Mouse (Mus musculus) T-helper 1 cell (primary cell): ENCODE results near the gene Syndig1l.

ENCODE experiments used
- in situ Hi-C: fragments of 300-600 bp; cut with MboI, MseI; formaldehyde crosslinking; loops from one replicate; pipeline ENCODE4 v1.15.1; 2025; ENCODE audit warnings: high pct_unique_total_duplicates

Syndig1l gene

DNA sequence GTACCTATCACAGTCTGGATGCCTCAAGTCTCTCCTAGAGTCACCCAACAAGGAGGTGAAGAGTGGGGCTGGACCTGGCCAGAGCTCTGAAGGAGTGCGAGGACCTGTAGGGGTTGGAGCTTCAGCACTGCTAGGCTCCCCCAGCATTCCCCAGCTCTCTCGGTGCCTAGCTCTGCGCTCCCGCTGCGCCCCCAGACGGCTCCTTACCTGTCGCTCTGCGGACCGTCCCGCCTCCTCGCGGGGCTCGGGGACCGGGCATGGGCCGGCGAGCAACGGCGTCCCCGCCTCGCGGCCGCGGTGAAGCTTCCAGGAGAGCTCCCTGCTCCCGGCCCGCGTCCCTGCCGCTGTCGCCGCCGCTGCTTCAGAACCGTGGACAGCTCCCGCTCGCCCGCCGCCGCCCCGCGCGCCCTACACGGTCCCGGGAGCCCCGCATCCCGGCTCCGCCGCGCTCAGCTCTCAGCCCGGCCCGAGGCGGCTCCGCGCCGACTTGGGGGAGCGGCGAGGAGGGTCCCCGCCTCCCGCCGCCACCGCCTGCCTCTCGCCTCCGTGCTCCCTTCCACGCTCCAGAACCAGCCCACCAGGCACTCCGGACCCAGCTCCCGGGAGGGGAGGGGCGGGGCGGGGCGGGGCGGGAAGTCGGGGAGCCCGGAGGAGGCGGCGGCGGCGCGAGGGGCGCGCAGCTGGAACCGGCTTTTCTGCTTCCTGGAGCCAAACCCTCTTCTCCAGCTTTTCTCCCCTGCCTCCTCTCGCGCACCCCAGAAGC is at the start of gene Syndig1l:
Gene Syndig1l, minus strand, starts transcription at position 513 of the 763 bp plus-strand sequence.
- in situ Hi-C loops, result no loop called here

DNA sequence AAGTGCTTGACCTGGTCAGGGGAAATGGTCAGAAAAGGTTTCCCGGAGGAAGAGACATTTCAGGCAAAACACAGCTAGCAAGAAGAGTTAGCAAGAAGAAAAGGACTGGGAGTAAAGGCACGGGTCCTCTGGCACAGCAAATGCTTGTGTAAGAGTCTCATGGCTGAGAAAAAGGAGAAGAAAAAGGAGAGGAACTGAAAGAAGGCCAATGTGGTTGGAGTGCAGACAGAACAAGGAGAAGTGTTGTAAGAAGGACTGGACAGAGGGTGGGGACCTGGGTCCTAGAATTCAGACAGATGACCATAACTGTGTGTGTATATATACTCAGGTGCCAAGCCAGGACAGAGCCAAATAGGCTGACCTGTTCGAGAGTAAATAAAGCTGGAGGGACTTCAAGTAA is 49.5 kb upstream of the Syndig1l start:
- in situ Hi-C loops, result no loop called here

DNA sequence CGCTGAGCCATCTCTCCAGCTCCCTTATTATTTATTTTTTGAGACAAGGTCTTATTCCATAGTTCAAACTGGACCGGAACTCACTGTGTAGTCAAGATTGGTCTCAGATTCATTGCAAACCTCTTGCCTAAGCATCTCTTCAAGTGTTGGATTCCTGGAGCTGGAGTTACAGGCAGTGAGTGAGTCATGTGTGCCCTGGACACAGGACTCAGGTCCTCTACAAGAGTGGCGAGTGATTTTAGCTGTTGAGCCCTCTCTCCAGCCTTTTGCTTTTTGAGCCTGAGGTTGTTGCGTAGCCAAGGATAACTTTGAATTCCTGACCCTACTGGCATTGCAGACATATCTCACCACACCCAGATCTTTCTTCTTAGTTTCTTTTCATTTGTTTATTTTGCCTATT is 47.1 kb upstream of the Syndig1l start:
- in situ Hi-C loops, result no loop called here

DNA sequence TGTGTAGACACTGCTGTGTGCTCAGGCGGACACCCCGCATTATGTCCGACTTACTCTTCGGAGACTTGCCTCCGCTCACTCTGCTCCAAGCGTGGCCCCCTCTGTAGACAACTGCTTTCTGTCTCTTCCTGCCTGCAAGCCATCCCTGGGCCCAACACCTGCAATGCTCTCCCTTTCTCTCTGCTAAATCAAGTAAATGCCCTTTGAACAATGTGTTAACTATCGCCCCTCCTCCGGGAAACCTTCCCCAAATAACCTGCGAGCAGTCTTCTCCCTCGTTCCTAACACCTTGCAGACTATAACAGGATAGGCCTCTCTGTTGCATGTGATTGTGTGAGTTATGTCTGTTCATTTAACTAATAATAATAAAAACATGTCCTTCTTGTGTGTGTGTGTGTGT is 44.9 kb upstream of the Syndig1l start:
- in situ Hi-C loops, result no loop called here

DNA sequence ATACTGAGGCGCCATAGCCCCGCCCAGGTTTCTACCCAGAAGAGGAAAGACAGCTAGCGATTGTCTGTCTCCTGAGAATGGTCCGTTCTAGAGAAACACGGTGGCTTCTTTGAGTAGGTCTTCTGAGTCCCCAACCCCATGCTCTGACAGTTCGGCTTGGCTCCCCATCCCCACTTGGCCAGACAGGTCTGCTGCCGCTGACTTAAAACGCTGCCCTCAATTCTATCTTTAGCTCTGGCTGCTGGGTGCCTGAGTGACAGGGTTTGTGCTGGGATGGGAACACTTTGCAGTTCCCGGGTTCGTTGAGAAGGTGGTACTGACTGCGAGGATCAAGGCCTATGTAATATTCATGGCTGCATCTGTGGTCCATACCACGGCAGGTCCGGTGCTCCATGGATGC is 34.7 kb upstream of the Syndig1l start:
- in situ Hi-C loops, result no loop called here

DNA sequence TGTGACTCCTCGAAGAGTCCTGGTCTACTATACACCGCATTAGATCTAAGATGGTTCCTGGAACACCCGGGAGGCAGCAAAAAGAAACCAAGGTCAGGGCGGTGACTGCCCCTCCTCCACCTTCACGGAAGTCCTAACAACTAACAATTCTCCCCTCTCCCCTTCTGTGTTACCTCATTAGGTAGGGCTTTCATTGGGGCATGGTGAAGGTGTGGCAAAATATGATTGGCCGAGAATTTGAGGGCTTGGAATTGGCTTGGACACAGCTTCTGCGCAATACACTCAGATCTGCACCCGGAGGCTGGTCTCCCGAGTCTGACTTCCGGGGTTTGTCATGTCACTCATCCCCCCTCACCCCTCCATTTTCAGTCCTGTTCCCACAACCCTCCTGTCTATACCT is 29.8 kb upstream of the Syndig1l start:
- in situ Hi-C loops, result no loop called here

DNA sequence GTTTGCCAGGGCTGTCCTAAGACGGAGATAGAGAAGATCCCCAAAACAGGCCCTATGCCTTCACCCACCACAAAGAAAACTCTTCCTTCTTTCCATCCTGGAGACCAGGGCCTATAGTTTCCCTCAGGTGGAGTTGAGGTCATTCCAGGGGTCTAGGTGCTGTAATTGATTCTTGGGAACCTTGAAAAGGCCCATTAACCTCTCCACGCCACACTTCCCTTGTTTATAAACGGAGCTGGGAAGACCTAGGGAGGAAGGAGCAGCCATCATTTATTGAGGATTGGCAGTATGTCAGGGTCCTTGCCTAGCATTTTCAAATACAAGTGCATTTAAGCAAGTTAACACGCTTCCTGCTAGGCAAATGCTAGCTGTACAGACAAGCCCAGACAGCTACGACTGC is 28.8 kb upstream of the Syndig1l start:
- in situ Hi-C loops, result no loop called here

DNA sequence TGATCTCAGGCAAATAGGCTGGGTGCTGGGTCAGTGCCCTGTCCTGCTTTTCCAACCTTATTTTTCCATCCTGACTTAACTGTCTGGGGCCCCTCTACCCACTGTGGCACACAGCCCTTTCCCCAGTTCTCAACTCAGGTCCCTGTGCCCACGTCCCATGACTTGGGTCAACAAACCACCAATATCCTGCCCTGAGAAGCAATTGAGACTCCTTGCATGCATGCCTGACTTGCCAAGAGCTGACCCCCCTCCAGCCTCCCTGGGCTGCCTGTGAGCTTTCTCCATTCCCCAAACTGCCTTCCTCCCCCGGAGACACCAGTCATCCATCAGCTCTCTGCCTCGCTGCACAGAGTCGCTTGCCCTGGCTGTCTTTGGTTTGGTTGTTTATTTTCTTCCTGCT is 28.4 kb upstream of the Syndig1l start:
- in situ Hi-C loops, result no loop called here

DNA sequence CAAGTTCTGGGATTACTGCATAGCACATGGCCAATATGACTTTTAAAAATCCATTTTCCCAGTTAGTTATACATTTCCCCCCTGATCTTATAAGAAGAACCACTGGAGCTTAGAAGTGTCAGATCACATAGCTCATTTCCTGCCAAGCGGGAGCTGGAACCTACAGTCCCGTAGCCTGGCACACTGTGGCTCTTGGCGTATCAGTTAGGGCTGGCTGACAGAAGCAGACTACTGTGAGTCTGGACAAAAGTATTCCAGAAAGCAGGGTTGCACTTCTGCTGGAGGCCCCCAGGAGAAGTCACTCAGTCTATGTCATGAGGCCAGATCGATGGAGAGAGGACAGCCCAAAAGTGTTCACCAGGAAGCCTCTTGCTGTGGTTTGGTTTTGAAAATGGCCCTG is 27.8 kb upstream of the Syndig1l start:
- in situ Hi-C loops, result no loop called here

DNA sequence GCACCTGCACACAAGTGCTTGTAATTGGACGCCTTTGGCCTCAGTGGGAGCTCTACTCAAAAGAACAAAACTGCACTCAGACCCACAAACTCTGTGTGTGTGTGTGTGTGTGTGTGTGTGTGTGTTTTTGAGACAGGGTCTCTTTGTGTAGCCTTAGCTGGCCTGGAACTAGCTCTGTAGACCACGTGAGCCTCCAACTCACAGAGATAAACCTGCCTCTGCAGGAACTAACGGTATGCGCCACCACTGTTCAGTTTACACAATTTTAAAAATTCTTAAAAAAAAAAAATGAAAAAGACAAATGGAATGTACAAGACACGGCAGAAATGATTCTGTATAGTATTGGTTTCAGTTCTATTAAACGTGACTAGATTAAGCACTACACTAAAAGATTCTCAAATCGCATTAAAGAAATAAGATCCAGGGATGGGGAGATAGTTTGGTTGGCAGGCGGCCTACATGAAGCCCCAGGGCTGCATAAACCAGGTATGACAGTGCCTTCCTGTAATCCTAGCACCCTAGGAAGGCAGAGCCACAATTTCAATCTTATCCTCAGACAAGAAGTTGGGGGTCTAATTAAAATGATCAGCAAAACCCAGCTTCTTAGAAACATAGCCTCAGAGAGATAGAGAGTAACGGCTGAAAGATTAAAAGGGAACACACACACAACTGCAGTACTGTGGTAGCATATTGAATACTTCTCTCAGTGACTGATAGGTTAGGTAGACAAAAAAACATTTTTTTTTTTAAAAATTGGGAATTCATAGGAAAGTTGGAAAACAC is 20.0 kb upstream of the Syndig1l start:
- in situ Hi-C loops, result no loop called here

DNA sequence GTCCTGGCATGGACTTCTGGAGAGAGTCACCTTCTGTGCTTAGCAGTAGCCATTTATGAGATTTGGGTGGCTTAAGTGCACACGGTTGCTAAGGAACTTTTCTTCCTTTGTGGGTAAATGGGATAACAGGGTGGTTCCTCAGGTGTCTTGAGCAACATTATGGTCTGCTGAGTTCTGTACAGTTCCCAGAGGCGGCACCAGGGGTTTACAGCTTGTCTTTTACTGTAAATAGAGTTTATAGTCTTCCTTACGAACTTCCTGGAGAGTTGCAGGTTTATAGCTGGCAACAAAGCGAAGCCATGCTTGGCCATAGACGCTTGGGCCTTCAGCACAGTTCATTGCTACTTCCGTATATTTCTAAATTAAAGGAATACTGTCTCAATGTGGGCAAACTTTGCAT is 15.9 kb upstream of the Syndig1l start:
- in situ Hi-C loops, result no loop called here

DNA sequence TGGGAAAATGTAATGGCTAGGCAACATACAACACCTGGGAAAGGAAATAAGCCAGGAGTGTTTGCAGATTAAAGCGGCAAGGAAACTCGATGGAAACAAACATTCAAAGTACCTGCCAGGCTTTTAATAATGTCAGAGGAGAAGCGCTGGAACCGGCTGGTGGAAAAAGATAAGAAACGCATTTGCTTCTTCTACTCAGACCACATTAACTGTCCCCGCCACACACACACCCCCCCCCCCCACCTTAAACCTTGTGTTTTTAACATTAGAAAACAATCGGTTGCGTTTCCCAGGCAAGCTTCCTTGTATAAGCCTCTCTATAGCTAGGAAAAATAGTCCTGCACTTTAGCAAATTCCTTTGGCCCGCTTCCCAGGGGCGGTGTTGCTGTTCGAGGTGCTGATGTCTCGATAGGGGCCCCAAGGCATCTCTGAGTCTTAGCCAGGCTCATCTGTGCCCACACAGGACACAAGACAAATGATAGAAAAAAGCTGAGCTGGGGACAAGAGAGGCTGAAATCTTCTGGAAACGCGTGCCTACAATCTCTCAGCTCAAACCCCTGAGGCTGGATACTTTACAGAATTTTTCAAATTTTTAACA is 11.3 kb upstream of the Syndig1l start:
- in situ Hi-C loops, result no loop called here

DNA sequence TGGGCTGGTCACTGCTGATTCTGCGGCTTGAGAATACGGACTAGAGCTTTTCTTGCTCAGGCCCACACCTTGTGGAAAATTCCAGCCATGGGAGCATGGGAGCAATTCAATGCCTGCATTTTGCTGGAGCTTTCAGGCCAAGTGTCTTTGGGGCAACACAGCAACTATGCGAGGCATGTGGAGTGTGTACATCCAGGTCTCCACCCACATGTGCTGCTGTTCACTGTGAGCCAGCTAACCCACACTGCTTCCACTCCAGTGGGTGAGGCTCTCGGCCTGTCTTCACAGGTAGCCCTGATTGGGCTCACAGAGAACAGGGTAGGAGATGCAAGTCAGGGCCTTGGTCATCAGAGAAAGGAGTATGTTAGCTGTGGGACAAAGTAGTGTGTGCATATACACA is 9.2 kb upstream of the Syndig1l start:
- in situ Hi-C loops, result no loop called here

DNA sequence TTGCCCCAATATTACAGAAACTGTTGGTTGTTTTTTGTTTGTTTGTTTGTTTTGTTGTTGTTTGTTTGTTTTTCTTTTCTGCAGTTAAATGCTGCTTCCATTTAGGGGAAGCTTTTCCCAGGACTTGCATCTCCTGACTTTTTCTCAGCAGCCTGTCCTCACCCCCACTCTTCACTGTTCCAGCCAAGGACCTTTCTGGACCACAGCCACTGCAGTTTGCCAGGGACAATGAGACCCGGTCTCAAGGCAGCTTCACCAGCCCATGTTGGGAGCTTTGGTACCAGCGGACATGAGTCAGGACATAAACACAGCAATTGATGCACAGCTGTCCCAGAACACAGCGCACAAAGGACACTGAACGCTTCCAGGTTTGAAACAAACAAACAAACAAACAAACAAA is 8.3 kb upstream of the Syndig1l start:
- in situ Hi-C loops, result no loop called here

DNA sequence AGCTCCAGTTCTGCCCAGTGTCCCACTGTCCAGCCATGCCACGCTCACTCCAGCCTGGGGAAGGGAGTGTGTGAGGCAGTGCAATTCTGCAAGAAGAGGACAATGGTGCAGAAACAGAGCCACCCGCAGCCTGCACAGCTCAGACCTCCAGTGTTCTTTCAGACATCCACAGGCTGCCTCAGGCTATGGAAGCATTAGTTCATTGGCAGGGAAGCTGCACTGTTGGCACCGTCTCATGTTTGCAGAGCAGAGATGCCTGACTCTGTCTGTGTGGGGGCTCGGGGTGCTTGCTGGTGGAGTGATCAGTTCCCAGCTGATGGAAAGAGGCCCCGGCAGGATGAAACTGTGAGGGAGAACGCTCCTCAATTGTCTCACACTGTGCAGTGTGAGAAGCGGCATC is 4.0 kb upstream of the Syndig1l start:
- in situ Hi-C loops, result no loop called here

DNA sequence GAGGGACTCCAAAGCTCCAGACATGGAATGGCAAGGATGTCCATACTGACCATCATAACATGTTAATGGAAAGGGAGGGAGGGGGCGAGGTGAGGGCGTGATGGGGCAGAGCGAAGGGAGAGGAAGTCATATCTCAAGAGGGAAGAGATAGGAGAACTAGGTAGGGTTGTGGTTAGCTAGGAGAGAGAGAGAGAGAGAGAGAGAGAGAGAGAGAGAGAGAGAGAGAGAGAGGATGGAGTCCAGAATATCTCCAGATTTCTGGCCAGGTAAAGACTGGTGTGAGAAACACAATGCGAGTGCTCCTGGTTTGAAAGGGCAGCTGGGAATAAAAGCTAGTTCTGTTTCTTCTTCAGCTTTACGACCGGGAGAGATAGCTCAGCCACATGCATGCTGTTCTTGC is 6.5 kb downstream of the Syndig1l start:
- in situ Hi-C loops, result no loop called here

DNA sequence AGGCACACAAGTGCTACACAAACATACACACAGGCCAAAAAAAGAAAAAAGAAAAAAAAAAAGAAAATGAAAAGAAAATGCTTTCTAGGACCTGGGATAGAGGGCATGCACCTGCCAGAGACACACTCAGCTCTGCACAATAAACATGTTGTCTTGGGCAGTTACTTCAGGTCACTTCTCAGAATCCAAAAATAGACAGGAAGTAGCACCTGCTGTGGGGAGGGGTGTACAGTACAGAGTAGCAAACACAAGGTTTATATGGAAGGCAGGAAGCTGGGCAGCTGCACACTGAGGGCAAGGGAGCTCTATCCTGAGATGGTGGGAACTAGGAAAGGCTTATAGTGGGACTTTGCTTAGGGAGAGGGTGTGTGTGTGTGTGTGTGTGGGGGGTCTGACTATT is 7.3 kb downstream of the Syndig1l start:
- in situ Hi-C loops, result no loop called here

DNA sequence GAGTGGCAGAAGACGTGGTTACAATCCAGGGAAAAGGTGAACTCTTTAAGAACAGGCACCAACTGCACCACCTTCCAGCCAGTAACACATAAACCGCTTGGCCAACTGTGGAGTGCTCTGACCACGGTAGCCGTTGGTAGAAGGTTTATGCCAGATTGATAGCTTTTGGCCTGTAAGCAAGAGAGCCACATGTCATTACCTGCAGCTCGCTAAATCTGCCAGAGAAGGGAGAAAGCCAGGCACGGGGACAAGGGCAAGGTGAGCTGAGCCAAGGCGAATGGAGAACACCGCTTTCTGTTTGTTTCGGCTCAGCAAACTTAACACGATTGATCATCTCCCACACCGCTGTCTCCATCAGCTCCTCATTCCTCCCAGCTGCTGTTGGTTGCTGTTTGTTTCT is 9.6 kb downstream of the Syndig1l start:
- in situ Hi-C loops, result no loop called here

DNA sequence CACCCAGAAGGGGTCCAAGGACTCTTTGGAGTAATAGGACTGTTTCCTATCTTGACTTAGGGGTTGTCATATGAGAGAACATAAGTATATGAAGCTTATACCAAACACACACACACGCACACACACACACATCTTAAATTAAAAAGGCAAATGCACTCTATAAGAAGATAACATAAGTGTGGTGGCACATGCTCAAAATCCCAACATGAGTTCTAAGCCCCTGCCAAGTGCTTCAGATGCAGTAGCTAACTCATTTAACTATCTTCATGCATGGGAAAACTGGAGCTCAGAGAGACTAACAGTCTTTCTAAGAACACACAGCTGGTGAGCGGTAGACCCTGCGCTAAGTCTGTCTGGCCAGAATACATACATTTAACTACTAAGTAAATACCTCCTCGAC is 11.1 kb downstream of the Syndig1l start:
- in situ Hi-C loops, result no loop called here

DNA sequence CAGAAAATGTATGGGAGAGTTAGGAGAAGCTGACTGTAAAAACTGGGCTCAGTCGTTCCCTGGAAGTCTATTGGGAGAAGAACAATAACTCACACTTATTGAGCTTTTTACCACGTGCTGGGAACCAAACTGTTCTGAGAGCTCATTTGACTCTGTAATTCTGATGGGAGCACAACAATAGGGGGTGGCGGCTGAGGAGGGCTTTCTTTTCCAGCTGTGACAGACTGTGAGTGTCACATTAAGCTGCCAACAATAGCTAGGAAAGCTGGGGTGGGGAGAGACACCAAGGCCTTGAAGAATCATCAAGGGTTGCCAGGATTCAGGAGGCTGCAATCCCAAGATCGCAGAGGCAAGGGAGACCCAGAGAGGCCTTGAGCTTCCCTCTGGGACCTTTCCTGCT is 12.5 kb downstream of the Syndig1l start:
- in situ Hi-C loops, result no loop called here

DNA sequence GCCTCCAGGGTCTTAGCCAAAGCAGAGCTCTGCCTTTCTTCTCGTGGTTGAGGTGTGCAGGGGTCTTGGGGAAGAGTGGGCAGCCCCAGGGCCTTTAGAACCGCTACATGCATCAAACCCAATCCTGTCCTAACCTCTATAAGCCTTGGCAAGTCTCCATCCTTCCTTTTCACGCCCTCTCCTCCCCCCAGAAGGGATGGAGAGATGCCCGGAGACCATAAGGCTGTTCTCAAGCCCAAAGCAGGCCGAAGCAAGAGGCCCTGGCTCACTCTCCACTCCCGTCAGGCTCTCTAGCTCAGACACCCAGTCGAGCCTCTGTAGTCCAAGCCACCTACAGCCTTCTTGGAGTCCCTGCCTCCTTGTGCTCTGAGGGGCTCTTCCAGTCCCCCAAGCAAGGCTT is 14.1 kb downstream of the Syndig1l start:
- in situ Hi-C loops, result no loop called here

DNA sequence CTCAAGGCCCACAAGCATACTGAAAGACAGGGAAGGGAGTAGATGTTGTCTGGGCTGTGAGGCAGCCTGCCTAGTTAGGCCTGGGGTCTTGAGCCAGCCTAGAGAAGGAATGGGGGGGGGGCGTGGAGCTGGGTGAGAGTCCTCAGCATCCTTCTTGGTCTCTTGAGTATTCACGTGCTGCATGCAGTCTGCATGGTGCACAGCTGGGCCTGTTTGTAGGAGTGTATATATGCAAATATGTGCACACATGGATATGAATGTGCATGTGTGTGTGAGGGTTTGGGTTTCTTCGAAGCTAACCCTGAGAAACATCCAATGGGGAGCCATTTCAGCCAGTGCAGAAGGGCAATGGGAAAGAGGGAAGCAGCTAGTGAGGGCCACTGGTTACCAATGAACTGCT is 22.6 kb downstream of the Syndig1l start:
- in situ Hi-C loops, result no loop called here
